Mouse (Mus musculus): ENCODE data around the gene Snx33. TPM values are rescaled to one million over a fixed set of nuclear protein-coding genes. Genes with fewer than 3 reads are reported as not detected.

Snx33 gene
- total and polyA plus RNA-seq, 3 experiments, result 2.2 to 3.5 TPM; not detected in 1

GRCm38 (mm10) chr9:56928041-56928811 is at the start of gene Snx33 (continued):
- TF ChIP-seq RCOR1 (IDR thresholded peaks at IDR 0.05; ENCODE audit: low read depth, low read length) (peak; percentile 46; the same call in 1 of the 2 replicates), ZMIZ1 (IDR thresholded peaks at IDR 0.05; ENCODE audit: low read depth, low read length) (peak; percentile 42; the same call in 1 of the 2 replicates), MYB (IDR thresholded peaks at IDR 0.05; ENCODE audit: low read depth, low read length) (no peak), ZC3H11A (IDR thresholded peaks at IDR 0.05; ENCODE audit: low read depth, low read length) (peak; percentile 35), NELFE (IDR thresholded peaks at IDR 0.05; ENCODE audit: low read depth, low read length) (peak; percentile 54; the same call in 1 of the 2 replicates)

- DNase-seq (ENCODE audit: low read depth, low spot score), result peak; percentile 76
- Histone ChIP-seq H3K4me1 (ENCODE audit: control insufficient read depth in 1 of 2, insufficient read depth in 2 of 2, low read length in 2 of 2) (peaks cover 23 to 29% of the 10 kb centered on the region in 2 experiments), H3K36me3 (ENCODE audit: control insufficient read depth in 1 of 2, insufficient read depth in 2 of 2, low read length in 2 of 2) (peaks cover 0 to 36% of the 10 kb centered on the region in 2 experiments; a peak in 3 of 4 replicates), H3K9me3 (replicated peaks; ENCODE audit: insufficient read depth, low read length) (no peaks in the 10 kb centered on the region), H3K4me3 (ENCODE audit: control insufficient read depth in 1 of 2, insufficient read depth in 1 of 2, low read depth in 2 of 2, low read length in 2 of 2) (peak overlapping the region in 1 of 2 experiments; percentile 4; a peak in 1 of 4 replicates), H3K27ac (ENCODE audit: control insufficient read depth, low read depth, low read length) (peak overlapping the region; percentile 77), H3K27me3 (ENCODE audit: control insufficient read depth in 1 of 2, insufficient read depth in 2 of 2, low read length in 2 of 2) (no peaks in the 10 kb centered on the region), H3K9ac (ENCODE audit: control insufficient read depth, low read depth, low read length, poor library complexity, severe bottlenecking) (no peak overlapping the region; the same call in 1 of the 2 replicates), H3K79me2 (ENCODE audit: control insufficient read depth, insufficient read depth, low read length, poor library complexity) (no peaks in the 10 kb centered on the region)
- no peak for TF ChIP-seq POLR2AphosphoS5 (IDR thresholded peaks at IDR 0.05; ENCODE audit: borderline replicate concordance, low read depth, low read length)
- TF ChIP-seq MAZ (IDR thresholded peaks at IDR 0.05; ENCODE audit: low read depth, low read length), result no peak
- no peak for TF ChIP-seq CHD1 (IDR thresholded peaks at IDR 0.05; ENCODE audit: low read depth, low read length)
- no peak for TF ChIP-seq ZC3H11A (IDR thresholded peaks at IDR 0.05; ENCODE audit: low read depth, low read length)
- TF ChIP-seq JUND (IDR thresholded peaks at IDR 0.05; ENCODE audit: low read depth, low read length), result no peak
- peak; percentile 40; the same call in 1 of the 2 replicates for TF ChIP-seq MAX (IDR thresholded peaks at IDR 0.05; ENCODE audit: low read length)
- TF ChIP-seq EP300 (IDR thresholded peaks at IDR 0.05; ENCODE audit: low read depth in 1 of 2, low read length in 2 of 2), result peak; percentile 70 to 72
- peak; percentile 43; the same call in 1 of the 2 replicates for TF ChIP-seq SIN3A (IDR thresholded peaks at IDR 0.05; ENCODE audit: low read length)
- no peak for TF ChIP-seq CHD2 (IDR thresholded peaks at IDR 0.05; ENCODE audit: low read length)
- TF ChIP-seq USF2 (IDR thresholded peaks at IDR 0.05; ENCODE audit: borderline replicate concordance in 1 of 2, insufficient read depth in 1 of 2, low read depth in 1 of 2, low read length in 2 of 2), result no peak
- 0 out of 2 replicates have a peak, but pooled peaks have one; percentile 30 for TF ChIP-seq MYC (IDR thresholded peaks at IDR 0.05; ENCODE audit: low read depth, low read length)
- no peak for TF ChIP-seq USF1 (IDR thresholded peaks at IDR 0.05; ENCODE audit: low read depth, low read length)
- no peak for TF ChIP-seq RAD21 (IDR thresholded peaks at IDR 0.05; ENCODE audit: low read depth, low read length)
- TF ChIP-seq MAFK (IDR thresholded peaks at IDR 0.05; ENCODE audit: borderline replicate concordance, low read depth, low read length), result no peak
- TF ChIP-seq NRF1 (IDR thresholded peaks at IDR 0.05; ENCODE audit: insufficient read depth, low read depth, low read length, poor library complexity, severe bottlenecking), result no peak
- no peak for TF ChIP-seq MYB (IDR thresholded peaks at IDR 0.05; ENCODE audit: low read depth, low read length)
- TF ChIP-seq NELFE (IDR thresholded peaks at IDR 0.05; ENCODE audit: low read depth, low read length), result no peak
- TF ChIP-seq CTCF (IDR thresholded peaks at IDR 0.05 in 2 of 3, conservative IDR thresholded peaks at IDR 0.05 in 1 of 3; ENCODE audit: control insufficient read depth in 1 of 3, insufficient read depth in 1 of 3, low read depth in 2 of 3, low read length in 3 of 3, poor library complexity in 1 of 3, severe bottlenecking in 1 of 3), result no peak
- no peak for TF ChIP-seq HCFC1 (IDR thresholded peaks at IDR 0.05; ENCODE audit: low read depth, low read length)
- no peak for TF ChIP-seq ZKSCAN1 (IDR thresholded peaks at IDR 0.05; ENCODE audit: low read depth, low read length)
- no peak for TF ChIP-seq TBP (IDR thresholded peaks at IDR 0.05; ENCODE audit: low read depth, low read length)
- peak; percentile 61 for TF ChIP-seq GATA1 (IDR thresholded peaks at IDR 0.05; ENCODE audit: low read depth, low read length)
- peak; percentile 56; the same call in 1 of the 2 replicates for TF ChIP-seq MXI1 (IDR thresholded peaks at IDR 0.05; ENCODE audit: low read depth, low read length)
- TF ChIP-seq MEF2A (IDR thresholded peaks at IDR 0.05; ENCODE audit: extremely low read depth, insufficient replicate concordance, low read depth, low read length, poor library complexity, severe bottlenecking), result no peak
- TF ChIP-seq ETS1 (IDR thresholded peaks at IDR 0.05; ENCODE audit: low read depth, low read length), result peak; percentile 69
- TF ChIP-seq GABPA (IDR thresholded peaks at IDR 0.05; ENCODE audit: low read depth, low read length), result no peak
- no peak for TF ChIP-seq UBTF (IDR thresholded peaks at IDR 0.05; ENCODE audit: borderline replicate concordance, insufficient read depth, low read depth, low read length)
- TF ChIP-seq BHLHE40 (IDR thresholded peaks at IDR 0.05; ENCODE audit: borderline replicate concordance, low read depth, low read length), result no peak
- no peak for TF ChIP-seq TAL1 (IDR thresholded peaks at IDR 0.05; ENCODE audit: low read length)
- no peak for TF ChIP-seq E2F4 (IDR thresholded peaks at IDR 0.05; ENCODE audit: borderline replicate concordance, low read depth, low read length)
Observed at GRCm38 (mm10) chr9:56975199-56975598, 47.0 kb upstream of the Snx33 start.
